Mouse (Mus musculus) kidney, embryonic 15.5 days (tissue): Measurements from ENCODE around the gene Dock1. TPM values are rescaled to one million over a fixed set of nuclear protein-coding genes. Genes with fewer than 3 reads are reported as not detected.
A peak's percentile ranks its signal among the peaks of the same experiment; 100 is the strongest.

Experiments
- ATAC-seq: fragments of 200-750 bp; cut with Nextera tagmentation; replicated peaks from 2 replicates; pipeline ENCODE4 v1.8.0; 2017; ENCODE audit warnings: moderate TSS enrichment; ENCODE audit not compliant: low FRiP score
- H3K27ac ChIP-seq: fragments of 300-500 bp; sonication (generic); 2 replicates; pipeline ENCODE4 v1.5.1; 2015; ENCODE audit warnings: mild to moderate bottlenecking, inconsistent platforms
- H3K27me3 ChIP-seq: fragments of 300-500 bp; sonication (generic); 2 replicates; pipeline ENCODE4 v1.6.1; 2015; ENCODE audit warnings: inconsistent platforms
- H3K36me3 ChIP-seq: fragments of 300-500 bp; sonication (generic); 2 replicates; pipeline ENCODE4 v1.6.1; 2015; ENCODE audit warnings: inconsistent platforms
- H3K4me1 ChIP-seq: fragments of 300-500 bp; sonication (generic); 2 replicates; pipeline ENCODE4 v1.6.1; 2015; ENCODE audit warnings: inconsistent platforms
- H3K4me2 ChIP-seq: fragments of 300-500 bp; sonication (generic); 2 replicates; pipeline ENCODE4 v1.6.1; 2015; ENCODE audit warnings: moderate library complexity, mild to moderate bottlenecking, inconsistent platforms
- H3K4me3 ChIP-seq: fragments of 300-500 bp; sonication (generic); replicated peaks from 2 replicates; pipeline ENCODE4 v1.5.1; 2015; ENCODE audit warnings: mild to moderate bottlenecking, inconsistent platforms
- H3K9ac ChIP-seq: fragments of 300-500 bp; sonication (generic); 2 replicates; pipeline ENCODE4 v1.6.1; 2015; ENCODE audit warnings: mild to moderate bottlenecking, inconsistent platforms
- H3K9me3 ChIP-seq: fragments of 300-500 bp; sonication (generic); replicated peaks from 2 replicates; pipeline ENCODE4 v1.6.1; 2016; ENCODE audit warnings: inconsistent platforms
- WGBS: fragments of 180-500 bp; shearing (Covaris S2); methylation state at CpG from one replicate; pipeline ENCODE4 v1.1.7; 2015; ENCODE audit warnings: mixed read lengths; 5-methylcytosine and 5-hydroxymethylcytosine counted together
- polyA plus RNA-seq: library from polyadenylated mRNA; unstranded; fragments of >200 nt; fragmentation: Nextera tagmentation; extraction: Ambion mirVana; gene quantifications from 2 replicates; pipeline ENCODE4 v1.2.1, GENCODE M21; 2015

The Dock1 gene
- polyA plus RNA-seq, 1 experiment from 2014 or later: 47.7 TPM

DNA sequence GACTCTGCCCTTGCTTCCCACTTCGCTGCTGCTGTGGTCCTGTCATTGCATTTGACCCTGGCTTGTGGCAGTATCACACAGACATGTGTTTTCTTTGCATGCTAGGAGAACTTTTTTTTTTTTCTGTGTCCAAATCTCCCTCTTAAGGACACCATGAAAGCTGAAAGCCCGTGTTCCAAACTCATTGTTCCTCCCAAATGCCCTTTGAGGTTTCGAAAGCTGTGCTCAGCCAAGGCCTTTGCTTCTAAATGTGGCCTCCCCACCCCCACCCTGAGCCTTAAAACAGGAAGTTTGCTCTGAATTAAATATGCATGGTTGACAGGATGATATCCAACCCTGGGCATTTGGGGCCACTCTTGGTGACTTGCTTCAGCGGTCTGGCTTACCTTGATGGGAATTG, 27.0 kb downstream of the Dock1 start:
- no peaks in the 10 kb centered on the region for H3K9me3 ChIP-seq
- H3K9ac ChIP-seq: no peak overlapping the region
- WGBS: 42% methylated on average over 4 of the region's 4 CpGs
- H3K4me3 ChIP-seq: no peak overlapping the region
- peak overlapping the region; percentile 58 for H3K27ac ChIP-seq
- no peak for ATAC-seq
- H3K4me1 ChIP-seq: peaks cover 79% of the 10 kb centered on the region
- H3K4me2 ChIP-seq: no peak overlapping the region
- no peaks in the 10 kb centered on the region for H3K36me3 ChIP-seq
- no peaks in the 10 kb centered on the region for H3K27me3 ChIP-seq

DNA sequence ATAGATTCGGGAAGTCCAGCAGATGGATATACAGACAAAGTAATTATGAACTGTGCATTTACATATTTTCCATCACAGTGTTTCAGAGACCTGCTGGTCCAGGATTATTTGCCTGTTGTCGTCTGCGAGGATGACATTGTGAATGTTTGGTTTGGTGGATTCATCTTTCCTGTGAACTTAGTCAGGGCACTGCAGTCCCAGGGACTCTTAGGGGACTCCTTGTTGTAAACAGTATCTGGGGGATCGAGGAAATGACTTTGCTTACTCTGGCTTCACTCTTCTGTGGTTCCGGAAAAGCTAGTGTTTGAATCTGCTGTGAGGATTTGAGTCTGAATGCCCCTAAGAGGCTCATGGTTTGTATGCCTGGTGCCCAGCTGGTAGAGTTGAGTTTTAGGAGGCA, 27.8 kb downstream of the Dock1 start:
- Histone ChIP-seq H3K9ac (no peak overlapping the region), H3K4me3 (no peak overlapping the region), H3K27me3 (no peaks in the 10 kb centered on the region), H3K9me3 (no peaks in the 10 kb centered on the region), H3K27ac (peak overlapping the region; percentile 58), H3K4me2 (no peak overlapping the region), H3K4me1 (peaks cover 79% of the 10 kb centered on the region), H3K36me3 (no peaks in the 10 kb centered on the region)
- ATAC-seq: no peak
- 81% methylated on average over 5 of the region's 5 CpGs for WGBS

GRCm38 (mm10) chr7:134700001-134700400, 29.5 kb downstream of the Dock1 start:
- Histone ChIP-seq H3K27me3 (no peaks in the 10 kb centered on the region), H3K9ac (no peak overlapping the region), H3K27ac (no peak overlapping the region), H3K4me3 (no peak overlapping the region), H3K9me3 (no peaks in the 10 kb centered on the region), H3K4me2 (no peak overlapping the region), H3K36me3 (no peaks in the 10 kb centered on the region), H3K4me1 (peaks cover 79% of the 10 kb centered on the region)
- ATAC-seq: no peak
- 87% methylated on average over 5 of the region's 5 CpGs for WGBS

DNA sequence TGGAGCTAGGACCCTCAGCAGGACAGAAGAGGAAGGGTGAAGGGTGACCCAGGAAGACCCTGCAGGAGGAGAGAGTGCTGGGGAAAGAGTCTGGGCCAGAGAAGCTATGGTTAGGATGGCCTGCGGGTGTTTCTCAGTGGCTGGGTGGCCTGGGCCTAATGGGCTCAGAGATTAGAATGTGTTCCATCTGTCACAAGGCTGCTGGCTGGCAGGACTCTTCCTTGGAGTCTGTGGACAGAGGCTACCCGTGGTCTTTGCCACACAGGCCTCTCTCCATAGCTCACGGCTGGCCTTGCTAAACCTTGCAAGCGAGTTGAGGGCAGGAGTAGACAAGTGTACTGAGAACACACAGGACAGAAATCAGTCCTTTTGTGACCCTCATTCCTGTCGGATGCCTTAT, 32.0 kb downstream of the Dock1 start:
- H3K4me1 ChIP-seq: peaks cover 68% of the 10 kb centered on the region
- no peak overlapping the region for H3K27ac ChIP-seq
- no peaks in the 10 kb centered on the region for H3K27me3 ChIP-seq
- no peaks in the 10 kb centered on the region for H3K36me3 ChIP-seq
- ATAC-seq: no peak
- no peak overlapping the region for H3K4me3 ChIP-seq
- WGBS: 72% methylated on average over 5 of the region's 5 CpGs
- H3K9me3 ChIP-seq: no peaks in the 10 kb centered on the region
- H3K4me2 ChIP-seq: no peak overlapping the region
- no peak overlapping the region for H3K9ac ChIP-seq

GRCm38 (mm10) chr7:134703704-134704103, 33.2 kb downstream of the Dock1 start:
- Histone ChIP-seq H3K36me3 (no peaks in the 10 kb centered on the region), H3K27ac (no peak overlapping the region), H3K27me3 (no peaks in the 10 kb centered on the region), H3K9ac (no peak overlapping the region), H3K4me2 (no peak overlapping the region), H3K4me1 (peaks cover 57% of the 10 kb centered on the region), H3K4me3 (no peak overlapping the region), H3K9me3 (no peaks in the 10 kb centered on the region)
- 58% methylated on average over 2 of the region's 2 CpGs for WGBS
- ATAC-seq: no peak; the same call in 1 of the 2 replicates

DNA sequence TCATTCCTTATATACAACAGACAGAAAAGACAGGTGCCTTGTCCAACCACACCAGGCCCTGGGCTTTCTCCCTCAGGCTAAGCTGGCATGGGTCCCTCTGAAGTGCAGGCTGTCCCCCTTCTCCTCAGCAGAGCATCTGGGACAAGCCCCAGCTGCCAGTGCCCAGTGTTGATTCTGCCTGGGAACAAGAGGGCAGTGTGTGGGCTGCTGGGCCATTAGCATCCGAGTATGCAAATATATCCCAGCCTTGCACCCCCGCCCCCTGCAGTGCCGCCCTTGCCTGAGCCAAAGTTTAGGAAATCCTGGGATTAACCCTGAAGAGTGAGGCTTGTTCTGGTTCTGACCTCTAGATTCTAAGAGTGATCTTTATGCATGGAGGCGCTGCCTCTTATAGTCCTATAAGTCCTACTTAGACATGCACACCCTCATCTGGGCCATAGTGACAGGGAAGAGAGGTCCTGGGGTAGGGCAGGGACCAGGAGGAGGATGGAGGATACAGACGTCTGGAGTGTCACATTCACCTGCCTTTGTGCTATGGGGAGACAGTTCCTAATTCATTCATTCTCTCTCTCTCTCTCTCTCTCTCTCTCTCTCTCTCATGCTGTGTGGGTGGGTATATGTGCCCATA, 38.9 kb downstream of the Dock1 start:
- WGBS: 43% methylated on average over 5 of the region's 5 CpGs
- Histone ChIP-seq H3K27me3 (no peaks in the 10 kb centered on the region), H3K27ac (no peak overlapping the region), H3K4me2 (no peak overlapping the region), H3K9me3 (no peaks in the 10 kb centered on the region), H3K4me1 (peaks cover 20% of the 10 kb centered on the region), H3K9ac (no peak overlapping the region), H3K36me3 (peaks cover 4% of the 10 kb centered on the region; the same call in 1 of the 2 replicates), H3K4me3 (no peak overlapping the region)
- peak; percentile 57; the same call in 1 of the 2 replicates for ATAC-seq

GRCm38 (mm10) chr7:134711576-134711975, 41.1 kb downstream of the Dock1 start:
- Histone ChIP-seq H3K27ac (no peak overlapping the region), H3K4me3 (no peak overlapping the region), H3K27me3 (no peaks in the 10 kb centered on the region), H3K9ac (no peak overlapping the region), H3K36me3 (peaks cover 4% of the 10 kb centered on the region; the same call in 1 of the 2 replicates), H3K4me2 (no peak overlapping the region), H3K9me3 (no peaks in the 10 kb centered on the region), H3K4me1 (0 out of 2 replicates have a peak, but pooled peaks cover 6% of the 10 kb centered on the region)
- WGBS: 94% methylated on average over 1 of the region's 1 CpGs
- ATAC-seq: no peak

DNA sequence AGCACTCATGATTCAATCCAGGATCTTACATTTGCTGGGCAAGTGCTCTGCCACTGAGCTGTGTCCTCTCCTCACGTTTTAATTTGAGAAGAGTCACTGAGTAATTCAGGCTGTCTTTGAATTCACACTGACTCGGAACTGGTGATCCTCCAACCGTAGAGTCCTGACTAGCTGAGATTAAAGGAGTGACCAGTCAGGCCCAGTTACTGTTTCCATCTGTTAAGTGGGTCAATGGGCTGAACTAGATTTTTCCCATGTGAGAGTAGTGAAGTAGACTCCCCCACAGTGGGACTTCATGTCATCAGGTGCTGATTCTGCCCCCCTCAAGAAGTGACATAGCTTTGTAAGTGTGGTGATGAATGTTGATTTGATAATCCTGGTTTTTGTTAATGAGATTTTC, 49.0 kb downstream of the Dock1 start:
- no peaks in the 10 kb centered on the region for H3K9me3 ChIP-seq
- no peak overlapping the region for H3K4me2 ChIP-seq
- ATAC-seq: no peak
- H3K27ac ChIP-seq: no peak overlapping the region
- WGBS: 51% methylated on average over 3 of the region's 3 CpGs
- no peak overlapping the region for H3K9ac ChIP-seq
- H3K27me3 ChIP-seq: no peaks in the 10 kb centered on the region
- no peak overlapping the region for H3K4me3 ChIP-seq
- H3K36me3 ChIP-seq: no peaks in the 10 kb centered on the region
- H3K4me1 ChIP-seq: peaks cover 17% of the 10 kb centered on the region; the same call in 1 of the 2 replicates

DNA sequence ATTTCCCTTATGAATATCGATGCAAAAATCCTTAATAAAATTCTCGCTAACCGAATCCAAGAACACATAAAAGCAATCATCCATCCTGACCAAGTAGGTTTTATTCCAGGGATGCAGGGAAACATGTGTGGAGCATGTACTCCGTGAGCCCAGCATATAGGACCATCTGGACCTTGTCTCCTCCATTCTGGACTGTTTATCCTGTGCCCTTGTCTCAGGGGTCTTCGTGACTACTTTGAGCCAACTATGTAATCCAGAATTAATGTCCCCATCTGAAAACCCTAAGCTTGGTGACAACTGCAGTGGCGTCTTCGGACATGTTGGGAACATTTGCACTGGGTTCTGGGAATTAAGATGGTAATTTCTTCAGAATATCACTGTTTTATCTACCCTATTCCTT, 51.9 kb downstream of the Dock1 start:
- Histone ChIP-seq H3K36me3 (peaks cover 8% of the 10 kb centered on the region), H3K4me3 (no peak overlapping the region), H3K4me2 (no peak overlapping the region), H3K27ac (no peak overlapping the region), H3K27me3 (no peaks in the 10 kb centered on the region), H3K9me3 (no peaks in the 10 kb centered on the region), H3K4me1 (peaks cover 28% of the 10 kb centered on the region), H3K9ac (no peak overlapping the region)
- WGBS: 90% methylated on average over 7 of the region's 7 CpGs
- no peak for ATAC-seq

GRCm38 (mm10) chr7:134722955-134723354, 52.5 kb downstream of the Dock1 start:
- Histone ChIP-seq H3K9ac (no peak overlapping the region), H3K9me3 (no peaks in the 10 kb centered on the region), H3K27me3 (no peaks in the 10 kb centered on the region), H3K4me3 (no peak overlapping the region), H3K4me1 (peaks cover 25% of the 10 kb centered on the region), H3K4me2 (no peak overlapping the region), H3K36me3 (peaks cover 13% of the 10 kb centered on the region), H3K27ac (no peak overlapping the region)
- no peak for ATAC-seq
- 91% methylated on average over 9 of the region's 9 CpGs for WGBS

DNA sequence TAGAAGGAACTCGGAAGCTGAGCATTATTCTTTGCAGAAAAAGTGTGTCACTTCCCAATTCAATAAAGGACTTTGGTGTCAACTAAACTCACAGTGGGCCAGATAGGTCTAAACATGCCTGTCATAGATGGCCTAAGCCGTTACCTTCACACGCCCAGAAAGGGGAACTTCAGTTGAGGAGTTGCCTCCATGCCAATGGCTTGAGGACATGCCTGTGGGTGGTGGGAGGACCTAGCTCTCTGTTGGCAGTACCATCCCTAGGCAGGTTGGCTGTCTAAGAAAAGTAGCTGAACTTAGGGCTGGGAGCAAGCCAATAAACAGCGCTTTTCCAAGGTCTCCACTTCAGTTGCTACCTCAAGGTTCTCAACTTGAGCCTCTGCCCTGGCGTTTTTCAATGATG, 53.1 kb downstream of the Dock1 start:
- no peak overlapping the region for H3K4me3 ChIP-seq
- peaks cover 20% of the 10 kb centered on the region for H3K4me1 ChIP-seq
- ATAC-seq: no peak
- H3K9me3 ChIP-seq: no peaks in the 10 kb centered on the region
- no peak overlapping the region for H3K9ac ChIP-seq
- WGBS: 87% methylated on average over 5 of the region's 5 CpGs
- no peak overlapping the region for H3K27ac ChIP-seq
- H3K36me3 ChIP-seq: peaks cover 18% of the 10 kb centered on the region
- H3K27me3 ChIP-seq: no peaks in the 10 kb centered on the region
- H3K4me2 ChIP-seq: no peak overlapping the region

- Histone ChIP-seq H3K27ac (no peak overlapping the region), H3K4me2 (no peak overlapping the region)
These were observed 54.4 kb downstream of the Dock1 start for GRCm38 (mm10) chr7:134724841-134725240.

More at GRCm38 (mm10) chr7:134724841-134725240, 54.4 kb downstream of the Dock1 start:
- no peaks in the 10 kb centered on the region for H3K9me3 ChIP-seq
- ATAC-seq: no peak
- WGBS: 36% methylated on average over 7 of the region's 7 CpGs
- H3K36me3 ChIP-seq: peaks cover 26% of the 10 kb centered on the region
- H3K9ac ChIP-seq: no peak overlapping the region
- H3K4me1 ChIP-seq: peaks cover 14% of the 10 kb centered on the region
- no peak overlapping the region for H3K4me3 ChIP-seq
- H3K27me3 ChIP-seq: no peaks in the 10 kb centered on the region
